Mouse (Mus musculus): ENCODE measurements around the gene Npsr1. TPM values are rescaled to one million over a fixed set of nuclear protein-coding genes. Genes with fewer than 3 reads are reported as not detected.

Npsr1 gene
- total RNA-seq, 2 experiments from 2014 or later = not detected

DNA sequence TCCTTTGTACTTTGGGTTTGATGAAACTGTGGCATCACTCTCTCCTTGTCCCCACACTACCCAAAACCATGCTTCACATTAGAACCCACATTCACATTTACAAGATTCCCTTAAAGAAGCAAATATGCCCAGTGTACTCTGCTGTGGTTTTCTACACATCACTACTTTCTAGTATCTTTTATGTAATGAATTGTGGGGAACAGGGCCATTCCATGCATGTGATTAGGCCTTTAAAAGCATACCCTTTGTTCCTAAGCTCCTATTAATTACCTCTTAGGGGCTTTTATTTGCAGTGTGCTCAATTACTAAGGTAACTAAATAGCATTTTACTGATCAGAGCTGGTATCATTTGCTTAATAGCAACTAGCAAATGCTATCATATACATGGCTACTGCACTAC is 149.8 kb downstream of the Npsr1 start:
- DNase-seq = no peak

DNA sequence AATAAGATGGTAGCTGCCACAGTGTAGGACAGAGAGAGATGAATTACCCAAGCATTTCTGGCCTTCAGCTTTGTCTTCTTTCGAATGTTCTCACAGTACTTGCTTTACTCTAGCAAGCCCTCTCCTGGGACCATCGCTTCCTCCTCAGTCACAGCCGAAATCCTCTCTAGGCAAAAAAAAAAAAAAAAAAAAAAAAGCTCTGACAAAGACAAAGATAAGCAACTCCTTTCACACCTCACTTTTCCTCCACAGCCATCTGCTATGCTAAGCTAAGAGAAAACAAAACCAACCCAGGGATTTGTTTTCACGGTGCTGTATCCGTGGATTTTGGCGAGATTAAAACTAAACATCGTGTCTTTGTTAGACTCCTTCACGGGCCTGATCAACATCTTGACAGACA is 156.4 kb downstream of the Npsr1 start:
- DNase-seq = no peak

DNA sequence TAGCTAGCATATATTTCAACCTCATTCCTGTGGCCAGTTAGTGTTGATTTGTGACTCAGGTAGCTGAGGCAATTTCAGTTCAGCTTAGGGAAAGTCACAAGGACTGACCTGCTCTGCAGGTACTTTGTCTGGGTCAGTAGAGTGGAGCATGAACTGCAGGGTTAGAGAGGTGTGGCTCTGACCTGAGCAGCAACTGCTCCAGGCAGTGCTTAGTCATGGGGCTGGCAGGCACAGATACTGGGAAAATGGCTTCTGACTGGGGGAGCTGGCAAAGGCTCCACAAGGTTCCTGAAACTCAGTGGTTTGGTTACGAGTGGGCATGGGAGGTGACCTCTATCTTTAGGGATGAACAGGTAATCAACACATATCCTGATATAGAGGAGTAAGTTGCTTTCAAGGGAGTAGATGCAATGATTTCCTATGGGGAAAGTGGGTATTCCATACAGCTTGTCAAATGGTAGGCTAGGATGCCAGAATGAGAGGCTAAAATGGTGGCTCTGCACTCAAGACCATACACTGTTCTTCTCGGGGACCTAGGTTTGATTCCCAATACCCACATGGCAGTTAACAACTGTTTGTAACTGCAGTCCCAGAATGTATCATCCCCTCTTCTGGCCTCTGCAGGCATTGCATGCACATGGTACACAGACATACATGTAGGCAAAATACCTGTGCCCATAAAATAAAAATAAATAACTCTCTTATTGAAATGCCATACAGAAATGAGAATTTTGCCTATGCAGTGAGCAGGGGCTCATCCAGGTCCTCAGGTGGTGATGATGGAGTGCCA is 182.9 kb downstream of the Npsr1 start:
- DNase-seq = no peak

DNA sequence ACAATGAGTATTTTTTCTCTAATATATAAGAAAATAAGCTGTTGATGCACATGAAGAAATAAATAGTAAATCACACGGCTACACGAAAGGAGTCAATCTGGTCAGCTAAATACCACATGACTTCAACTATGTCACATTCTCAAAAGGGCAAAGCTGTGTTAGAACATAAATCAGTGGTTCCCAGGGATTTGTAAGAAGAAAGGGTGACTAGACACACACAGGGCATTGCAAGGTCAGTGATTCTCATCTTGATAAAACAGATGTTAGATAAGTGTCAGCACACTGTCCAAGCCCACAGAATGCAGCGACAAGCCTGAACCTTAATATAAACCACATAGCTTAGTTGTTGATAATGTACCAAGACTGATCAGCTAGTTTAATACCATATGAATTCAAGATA is 184.8 kb downstream of the Npsr1 start:
- no peak for DNase-seq

DNA sequence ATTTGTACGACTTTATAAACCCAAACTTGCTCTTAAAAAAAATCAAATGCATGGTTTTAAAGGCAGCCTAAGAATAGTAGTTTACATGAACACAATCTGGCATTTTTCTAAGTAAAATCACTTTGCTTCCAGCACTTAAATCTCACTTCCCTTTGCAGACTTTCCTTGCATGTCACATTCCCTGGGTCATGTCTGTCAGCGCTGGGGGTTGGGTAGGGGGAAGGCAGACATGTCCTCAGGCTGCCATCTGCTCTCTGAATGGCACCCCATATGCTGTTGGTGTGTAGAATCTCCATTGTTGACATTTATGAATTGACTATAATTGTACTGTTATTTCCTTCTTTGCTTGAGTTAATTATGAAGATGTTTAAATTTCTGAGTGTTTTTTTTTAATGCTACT is 185.3 kb downstream of the Npsr1 start:
- DNase-seq = no peak

DNA sequence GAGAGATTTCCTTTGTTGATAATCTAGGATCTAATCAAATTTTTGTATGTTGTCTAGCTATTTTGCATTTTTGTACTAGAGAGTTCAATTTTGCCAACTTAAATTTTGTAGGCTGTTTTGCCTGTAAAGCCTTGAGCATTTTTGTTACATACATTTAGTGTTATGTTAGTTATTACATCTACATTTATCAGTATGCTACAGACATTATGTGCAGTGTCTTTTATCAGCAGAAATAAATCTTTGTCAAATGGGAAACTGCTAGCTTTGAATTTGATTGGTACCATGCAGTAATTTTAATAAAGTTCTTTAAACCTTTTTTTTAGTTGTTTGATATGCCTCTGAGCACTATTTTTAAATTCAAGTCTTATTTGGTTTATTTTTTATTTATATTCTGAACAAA is 185.7 kb downstream of the Npsr1 start:
- DNase-seq = no peak

DNA sequence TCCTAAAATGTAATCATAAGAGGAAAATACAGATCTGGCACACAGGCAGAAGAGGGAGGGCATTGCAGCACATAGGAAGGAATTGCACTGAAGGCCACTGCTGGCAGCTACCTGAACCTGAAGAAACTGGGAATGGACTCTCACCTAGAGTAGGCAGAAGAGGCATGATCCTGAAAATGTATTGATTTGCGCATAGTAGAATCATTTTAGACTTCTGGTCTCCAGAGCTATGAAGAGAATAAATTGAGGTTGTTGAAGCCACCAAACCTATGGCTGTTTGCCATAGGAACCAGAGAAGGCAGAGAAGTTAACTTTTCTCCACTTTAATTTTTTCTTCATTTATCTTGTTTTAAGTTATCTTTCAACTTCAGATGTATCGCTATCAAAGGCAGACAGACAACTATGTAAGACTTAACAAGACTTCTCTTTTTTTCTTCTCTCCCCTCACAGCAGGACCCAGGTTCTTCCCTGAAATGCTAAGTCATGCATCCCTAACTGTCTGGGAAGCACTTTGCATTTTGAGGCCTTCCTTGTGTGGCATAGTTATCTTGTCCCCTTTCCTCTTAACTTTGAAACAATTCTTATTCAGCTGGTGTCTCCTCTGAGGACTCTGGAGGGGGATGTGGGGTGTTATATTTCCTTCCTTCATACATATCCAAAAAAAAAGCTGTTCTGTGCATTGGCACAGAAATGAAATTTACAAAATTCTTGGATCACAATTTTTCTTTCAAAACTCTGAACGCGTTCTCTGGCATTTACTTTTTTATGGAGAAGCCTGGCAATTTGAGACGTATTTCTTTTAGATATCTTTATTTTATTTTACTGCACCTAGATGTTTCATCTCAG is 186.7 kb downstream of the Npsr1 start:
- no peak for DNase-seq

DNA sequence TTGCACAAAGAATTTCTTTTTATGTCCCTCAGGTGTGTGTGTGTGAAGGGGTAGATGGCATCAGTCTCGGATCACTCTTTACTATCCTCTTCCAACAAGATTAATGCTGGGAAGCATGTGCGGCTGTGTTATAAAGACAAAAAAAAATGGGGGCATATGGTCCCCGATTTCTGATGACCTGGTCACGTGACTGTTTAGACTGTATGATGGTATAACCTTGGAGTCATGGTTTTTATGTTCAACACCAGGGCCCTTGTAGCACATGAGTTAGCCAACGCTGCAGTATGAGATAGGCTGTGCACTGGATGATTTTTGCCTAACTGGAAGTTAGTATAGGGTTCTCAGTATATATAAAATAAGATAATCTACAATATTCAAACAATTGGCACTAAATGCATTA is 187.6 kb downstream of the Npsr1 start:
- no peak for DNase-seq

DNA sequence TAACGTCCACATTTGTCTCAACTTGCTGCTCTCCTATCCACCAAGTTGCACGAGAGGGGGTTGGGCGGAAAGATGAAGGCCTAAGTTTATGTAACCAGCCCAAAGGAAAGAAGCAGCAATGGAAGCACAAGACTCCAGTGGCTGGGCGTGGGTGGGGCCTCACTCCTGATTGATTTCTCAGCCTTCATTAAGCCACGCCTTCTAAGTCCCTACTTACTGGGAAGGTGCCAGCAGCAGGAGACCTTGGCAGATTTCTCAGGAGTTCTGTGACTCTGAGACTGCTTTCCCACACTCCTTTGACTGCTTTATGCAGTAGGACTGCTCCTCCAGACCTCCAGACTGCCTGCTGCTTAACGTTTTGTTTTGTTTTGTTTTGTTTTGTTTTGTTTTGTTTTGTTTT is 193.6 kb downstream of the Npsr1 start:
- peak; percentile 52 to 67 for DNase-seq

DNA sequence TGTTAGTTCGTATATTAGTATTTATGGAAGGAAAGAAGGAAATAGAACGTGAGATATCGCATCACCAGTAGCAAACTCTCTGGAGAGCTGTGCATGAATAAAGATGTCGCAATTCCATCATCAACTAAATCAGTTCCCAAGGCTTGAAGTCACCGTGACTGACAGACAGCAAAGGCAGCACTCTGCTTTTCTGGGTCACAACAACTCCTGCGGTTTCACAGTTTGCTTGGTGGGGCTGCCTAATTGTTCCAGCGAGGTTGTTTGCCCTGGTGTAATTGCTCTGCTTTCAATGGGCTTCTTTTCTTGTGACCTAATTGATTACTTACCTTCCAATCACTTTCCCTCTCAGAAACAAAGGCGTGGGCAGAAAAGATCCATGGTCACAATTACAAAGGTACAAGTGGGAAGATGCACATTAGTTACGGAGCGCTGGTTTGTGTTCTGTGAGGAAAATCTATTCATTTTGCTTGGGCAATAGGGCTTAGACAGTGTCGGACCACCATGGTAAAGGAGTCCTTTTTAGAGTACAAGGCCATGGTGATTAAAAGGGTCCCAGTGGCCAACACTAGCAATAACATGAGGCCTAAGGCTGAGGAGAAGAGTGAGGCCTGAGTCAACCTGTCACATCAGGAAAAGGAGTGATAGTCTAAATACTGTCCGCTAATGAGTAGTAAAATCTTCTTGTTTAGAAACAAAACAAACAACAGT is 195.6 kb downstream of the Npsr1 start:
- no peak for DNase-seq

DNA sequence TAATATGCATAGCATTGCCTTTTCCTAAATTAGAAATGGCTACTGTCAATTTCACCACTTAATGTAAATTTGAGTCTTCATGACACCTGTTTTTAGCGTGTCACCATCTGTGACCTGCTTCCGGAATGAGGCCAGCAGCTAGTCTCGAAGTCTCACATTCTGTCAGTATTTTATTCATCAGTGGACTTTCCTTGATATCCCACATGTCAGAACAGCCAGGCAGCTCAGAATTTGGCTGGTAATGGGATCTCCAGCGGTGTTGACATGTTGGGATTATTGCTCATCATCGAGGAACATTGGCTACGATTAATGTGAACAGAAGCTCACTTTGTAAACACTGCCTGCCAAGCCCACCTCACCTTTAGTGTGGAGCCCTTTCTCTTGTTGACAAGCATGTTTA is 205.1 kb downstream of the Npsr1 start:
- no peak for DNase-seq

DNA sequence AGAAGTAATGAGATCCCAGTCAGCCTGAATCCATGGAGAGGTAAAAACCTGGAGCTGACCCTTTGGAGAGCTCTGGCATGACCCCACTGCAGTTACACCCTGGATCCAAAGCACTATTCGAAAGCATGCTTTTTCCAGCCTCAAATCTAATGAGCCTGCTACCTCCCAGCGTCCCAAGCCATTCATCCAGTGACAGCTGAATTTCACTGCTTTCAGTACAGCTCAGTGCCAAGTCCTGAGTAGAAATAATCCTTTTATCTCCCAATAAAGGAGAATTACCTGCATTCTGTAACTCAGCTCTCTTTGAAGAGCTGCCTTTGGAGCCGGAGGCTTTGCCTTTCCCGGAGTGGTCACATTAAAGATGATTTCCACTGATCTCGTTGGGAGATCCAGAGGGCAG is 209.2 kb downstream of the Npsr1 start:
- DNase-seq = no peak

DNA sequence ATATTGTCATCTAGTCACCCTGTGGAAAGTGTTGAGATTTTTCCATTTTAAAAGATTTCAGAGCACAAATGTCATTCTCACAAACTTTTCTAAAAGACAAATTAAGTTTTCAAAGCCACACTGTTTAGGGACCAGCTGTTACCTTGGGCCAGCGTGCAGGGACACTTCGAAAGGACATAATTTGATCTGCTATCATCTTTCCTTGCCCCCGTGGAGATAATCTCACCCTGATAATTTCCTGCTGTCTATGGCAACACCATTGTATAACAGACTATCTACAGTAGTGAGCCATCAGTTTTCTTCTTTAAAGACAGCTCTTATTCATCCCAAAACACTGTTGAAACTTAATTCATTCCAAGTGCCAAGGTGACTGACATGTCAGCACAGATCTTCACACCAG is 209.6 kb downstream of the Npsr1 start:
- DNase-seq = no peak

DNA sequence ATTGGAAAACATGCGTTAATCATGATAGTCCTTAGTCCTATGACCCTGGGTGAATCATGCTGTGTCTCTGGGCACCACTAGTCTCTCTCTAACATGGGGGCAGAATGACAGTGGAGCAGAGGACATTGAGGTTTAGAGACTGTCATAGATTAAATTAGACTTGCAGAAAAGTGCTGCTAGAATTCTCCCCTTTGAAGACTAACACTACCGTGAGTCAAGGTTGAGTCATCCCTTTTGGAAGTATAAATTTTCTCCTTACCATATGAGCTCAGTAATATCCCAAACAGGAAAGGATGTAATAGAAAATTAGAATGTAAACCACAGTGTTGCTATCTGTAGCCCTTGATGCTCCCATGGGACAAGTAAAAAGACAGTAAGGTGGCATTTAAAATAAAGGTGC is 218.0 kb downstream of the Npsr1 start:
- DNase-seq = no peak

DNA sequence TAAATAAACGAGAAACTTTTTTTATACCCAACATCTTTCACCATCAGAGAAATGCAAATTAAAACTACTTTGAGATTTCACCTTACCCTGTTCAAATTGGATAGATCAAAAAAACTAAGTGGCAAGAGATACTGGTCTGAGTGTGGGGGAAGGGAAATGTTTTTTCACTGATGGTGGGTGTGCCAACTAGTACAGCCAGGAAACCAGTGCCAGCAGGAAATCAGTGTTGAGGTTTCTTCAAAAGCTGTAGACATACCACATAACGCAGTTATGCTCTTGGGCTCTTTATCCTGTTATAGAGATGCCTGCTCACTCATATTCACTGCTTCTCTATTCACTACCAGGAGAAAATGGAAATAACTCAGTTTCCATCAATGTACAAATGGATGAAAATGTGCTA is 233.9 kb downstream of the Npsr1 start:
- DNase-seq = no peak

DNA sequence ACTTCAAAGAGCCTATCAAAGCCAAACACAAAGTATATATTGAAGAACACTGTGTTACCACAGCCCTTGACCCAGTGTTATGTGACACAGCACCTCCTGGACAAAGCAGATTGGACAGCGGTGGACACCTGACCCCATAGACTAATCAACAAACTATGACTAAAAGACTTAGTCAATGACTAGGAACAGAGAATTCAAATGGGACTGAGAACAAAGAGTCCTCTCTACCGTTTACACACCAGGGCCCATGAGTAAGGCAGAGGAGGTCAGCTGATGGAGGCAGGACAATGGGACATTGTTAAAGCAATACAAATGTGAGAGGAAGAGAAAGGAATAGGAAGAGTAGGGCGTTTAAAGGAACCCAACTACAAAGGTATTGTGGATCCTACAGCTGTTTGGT is 243.5 kb downstream of the Npsr1 start:
- no peak for DNase-seq

DNA sequence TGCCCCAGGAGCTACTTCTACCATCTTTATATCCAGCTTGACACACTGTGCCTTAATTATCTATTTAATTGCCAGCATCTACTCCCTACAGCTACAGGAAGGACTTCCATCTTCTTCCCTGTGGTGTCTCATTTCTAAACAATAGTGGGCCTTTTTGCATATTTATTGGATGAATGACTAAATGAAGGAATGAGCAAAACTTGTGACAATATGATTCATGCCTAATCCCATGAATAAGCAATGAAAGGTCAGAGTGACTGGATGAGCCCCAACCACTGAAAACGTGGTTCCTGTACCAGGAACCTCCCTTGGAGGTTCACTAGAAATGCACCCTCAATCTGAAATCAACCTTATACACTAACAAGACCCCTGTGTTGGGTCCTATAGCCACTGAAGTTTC is 249.2 kb downstream of the Npsr1 start:
- DNase-seq = no peak

DNA sequence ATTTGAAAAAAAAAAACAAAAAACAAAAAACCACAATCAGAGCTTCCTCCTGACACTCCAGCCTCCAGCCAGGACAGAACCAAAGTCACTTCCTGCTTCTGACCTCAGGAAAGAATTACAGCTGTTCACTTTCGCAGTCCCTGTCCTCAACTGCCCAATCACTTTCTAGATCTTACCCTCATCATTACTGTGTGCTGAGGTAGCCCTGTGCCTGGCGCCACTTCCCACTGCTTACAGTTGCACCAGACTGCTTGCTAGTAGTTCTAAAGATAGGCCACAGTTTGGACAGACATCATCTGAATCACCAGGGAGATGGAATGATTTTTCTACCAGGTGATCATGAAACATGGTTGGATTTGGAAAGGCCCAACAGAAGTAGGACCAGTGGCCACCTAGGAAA is 251.7 kb downstream of the Npsr1 start:
- no peak for DNase-seq

DNA sequence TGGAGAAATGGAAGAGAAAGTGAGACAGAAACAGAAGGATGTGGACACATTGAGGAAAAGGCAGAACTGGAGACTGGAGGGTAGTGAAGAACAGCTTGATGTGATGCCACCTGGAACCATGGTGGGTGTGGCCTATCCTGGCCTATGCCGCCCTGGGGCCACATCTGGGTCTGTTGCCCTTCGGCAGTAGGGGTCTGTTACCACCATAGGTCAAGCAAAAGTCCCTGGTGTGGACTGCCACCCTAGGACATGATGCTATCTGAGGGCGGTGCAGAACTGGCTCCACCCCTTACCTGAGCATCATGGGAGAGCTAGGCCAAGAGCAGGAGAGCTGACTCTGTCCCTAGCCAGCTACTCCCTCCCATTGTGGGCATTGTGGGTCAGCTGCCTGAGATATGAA is 253.6 kb downstream of the Npsr1 start:
- no peak for DNase-seq

Measured in adrenal gland, postnatal 36 days (tissue).